Mouse (Mus musculus): Measurements from ENCODE around the gene Fgr. TPM values are rescaled to one million over a fixed set of nuclear protein-coding genes. Genes with fewer than 3 reads are reported as not detected.
A peak's percentile ranks its signal among the peaks of the same experiment; 100 is the strongest.

Gene Fgr
- total and polyA plus RNA-seq, 2 experiments from 2014 or later = 0.19 to 0.33 TPM

DNA sequence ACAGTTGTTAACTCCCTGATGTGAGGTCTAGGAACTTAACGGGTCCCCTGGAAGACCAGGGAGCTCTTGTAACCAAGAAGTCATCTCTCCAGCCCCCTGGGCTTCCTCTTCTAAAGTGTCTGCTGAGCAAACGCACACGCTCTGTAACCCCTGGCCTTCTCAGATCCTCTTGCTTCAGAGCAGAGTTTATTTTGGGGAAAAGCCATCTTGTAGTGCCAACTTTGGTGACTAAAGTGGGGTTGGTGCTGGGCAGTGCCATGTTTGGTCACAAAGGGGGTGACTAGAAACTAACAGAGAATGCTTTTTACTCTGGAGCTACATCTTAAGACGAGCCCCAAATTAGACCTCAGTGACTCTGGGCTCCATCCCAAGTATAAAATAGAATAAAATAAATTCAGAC, 29.1 kb upstream of the Fgr start:
- no peaks in the 10 kb centered on the region for H3K36me3 ChIP-seq (ENCODE audit: insufficient read depth, low read length)
- H3K9ac ChIP-seq (replicated peaks; ENCODE audit: low read length, poor library complexity, severe bottlenecking) = no peak overlapping the region
- WGBS = 79% methylated on average over 4 of the region's 4 CpGs
- H3K4me3 ChIP-seq (ENCODE audit: low read depth, low read length) = no peak overlapping the region
- H3K4me1 ChIP-seq (ENCODE audit: insufficient read depth, low read length) = peaks cover 4% of the 10 kb centered on the region; the same call in 1 of the 2 replicates
- no peak overlapping the region for H3K27ac ChIP-seq (ENCODE audit: low read depth, low read length)
- no peak for DNase-seq (ENCODE audit: low spot score)
- TF ChIP-seq CTCF (IDR thresholded peaks at IDR 0.05) = no peak
- no peaks in the 10 kb centered on the region for H3K9me3 ChIP-seq (ENCODE audit: low read length)
- no peak overlapping the region for H3K4me2 ChIP-seq (ENCODE audit: low read depth, low read length, poor library complexity, severe bottlenecking)
- H3K27me3 ChIP-seq (ENCODE audit: insufficient read depth, low read length) = no peaks in the 10 kb centered on the region
- no peak for ATAC-seq (ENCODE audit: low FRiP score)

DNA sequence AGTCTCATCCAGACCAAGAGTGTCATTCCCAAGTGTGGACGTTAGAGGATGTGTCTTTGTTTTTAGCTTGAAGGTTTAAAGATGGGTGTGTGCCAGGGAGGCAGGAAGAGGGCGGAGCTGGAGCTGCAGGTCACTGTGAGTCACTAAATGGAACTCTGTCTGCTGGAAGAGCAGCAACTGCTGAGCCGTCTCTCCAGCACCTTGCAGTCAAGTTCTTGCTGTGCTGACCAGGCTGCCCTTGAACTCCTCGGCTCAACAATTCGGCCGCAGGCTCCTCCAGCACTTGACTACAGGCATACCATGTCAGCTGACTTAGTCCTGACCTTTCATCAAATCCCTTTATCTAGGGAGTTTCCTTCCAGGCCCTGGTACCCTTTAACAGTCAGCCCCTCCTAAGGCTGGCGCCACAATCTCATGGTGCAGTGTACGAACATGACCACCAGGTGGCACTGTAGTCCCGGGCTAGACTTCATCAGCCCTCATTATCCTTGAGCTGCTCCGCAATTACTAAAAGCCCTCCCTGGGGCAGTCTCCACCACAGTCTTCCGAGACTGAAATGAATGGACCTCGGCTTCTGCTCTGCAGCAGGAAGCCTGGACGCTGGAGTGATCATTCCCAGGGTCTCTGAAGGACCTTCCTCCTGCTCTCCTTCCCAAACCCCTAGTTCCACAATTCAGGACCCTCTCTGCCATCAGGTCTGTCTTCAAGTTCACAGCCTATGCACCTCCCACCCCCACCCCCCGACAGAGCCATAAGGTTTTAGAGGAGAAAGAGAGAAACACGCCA, 28.4 kb upstream of the Fgr start:
- ATAC-seq (ENCODE audit: low FRiP score) (peak; percentile 79), DNase-seq (ENCODE audit: low spot score) (peak; percentile 94)
- H3K27ac ChIP-seq (ENCODE audit: low read depth, low read length) = peak overlapping the region; percentile 63
- no peaks in the 10 kb centered on the region for H3K9me3 ChIP-seq (ENCODE audit: low read length)
- WGBS = 7% methylated on average over 15 of the region's 15 CpGs
- 0 out of 2 replicates have a peak overlapping the region, but pooled peaks have one; percentile 29 for H3K9ac ChIP-seq (replicated peaks; ENCODE audit: low read length, poor library complexity, severe bottlenecking)
- no peaks in the 10 kb centered on the region for H3K36me3 ChIP-seq (ENCODE audit: insufficient read depth, low read length)
- H3K4me2 ChIP-seq (ENCODE audit: low read depth, low read length, poor library complexity, severe bottlenecking) = 0 out of 2 replicates have a peak overlapping the region, but pooled peaks have one; percentile 6
- H3K27me3 ChIP-seq (ENCODE audit: insufficient read depth, low read length) = no peaks in the 10 kb centered on the region
- peaks cover 4% of the 10 kb centered on the region; the same call in 1 of the 2 replicates for H3K4me1 ChIP-seq (ENCODE audit: insufficient read depth, low read length)
- no peak overlapping the region for H3K4me3 ChIP-seq (ENCODE audit: low read depth, low read length)
- TF ChIP-seq CTCF (IDR thresholded peaks at IDR 0.05) = peak; percentile 98

DNA sequence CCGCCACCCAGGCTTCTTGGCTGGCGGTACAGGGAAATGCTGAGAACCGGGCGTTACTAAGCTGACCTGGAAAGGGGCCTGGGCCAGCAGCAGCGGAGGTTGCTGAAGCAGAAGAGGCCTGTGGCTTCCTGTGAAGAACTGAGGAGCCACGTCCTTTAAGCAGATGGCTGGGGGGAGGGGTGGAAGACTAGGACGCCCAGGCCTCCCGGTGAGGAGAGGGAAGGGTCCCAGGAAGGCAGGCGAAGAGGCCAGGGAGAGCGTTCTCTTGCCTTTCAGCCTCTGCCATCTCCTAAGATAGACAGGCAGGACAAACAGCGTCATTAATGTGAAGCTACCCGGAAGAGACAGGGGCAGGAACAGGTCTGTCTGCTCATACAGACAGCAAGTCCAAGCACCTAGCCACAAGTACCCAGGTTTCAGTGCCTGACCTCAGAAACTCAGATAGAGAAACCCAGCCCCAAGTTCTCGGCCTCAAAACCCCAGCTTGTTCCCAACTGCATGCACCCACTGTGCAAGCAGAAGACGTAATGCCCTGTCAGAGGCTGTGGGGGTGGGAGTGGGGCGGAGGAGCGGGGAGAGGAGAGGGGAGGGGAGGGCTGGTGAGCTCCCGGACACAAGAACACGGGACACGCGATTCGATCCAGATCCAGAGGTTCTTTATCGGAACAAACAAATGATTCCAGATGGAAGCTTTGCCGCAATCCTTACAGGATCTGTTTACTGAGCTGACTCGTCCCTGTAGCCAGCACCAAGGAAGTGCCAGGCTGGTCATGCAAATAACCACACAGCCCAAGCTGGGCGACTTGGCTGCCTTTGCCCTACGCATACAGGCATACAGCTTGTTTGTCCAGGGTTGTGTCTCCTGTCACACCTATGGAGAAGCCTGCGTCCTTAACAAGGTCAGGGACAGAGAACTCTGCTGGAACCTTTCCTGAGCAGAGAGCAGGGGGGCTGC, 27.6 kb upstream of the Fgr start:
- Histone ChIP-seq H3K4me2 (ENCODE audit: low read depth, low read length, poor library complexity, severe bottlenecking) (0 out of 2 replicates have a peak overlapping the region, but pooled peaks have one; percentile 6), H3K27me3 (ENCODE audit: insufficient read depth, low read length) (no peaks in the 10 kb centered on the region), H3K4me1 (ENCODE audit: insufficient read depth, low read length) (peaks cover 4% of the 10 kb centered on the region; the same call in 1 of the 2 replicates), H3K27ac (ENCODE audit: low read depth, low read length) (peak overlapping the region; percentile 63), H3K9me3 (ENCODE audit: low read length) (no peaks in the 10 kb centered on the region), H3K36me3 (ENCODE audit: insufficient read depth, low read length) (no peaks in the 10 kb centered on the region), H3K4me3 (ENCODE audit: low read depth, low read length) (no peak overlapping the region), H3K9ac (replicated peaks; ENCODE audit: low read length, poor library complexity, severe bottlenecking) (0 out of 2 replicates have a peak overlapping the region, but pooled peaks have one; percentile 29)
- ATAC-seq (ENCODE audit: low FRiP score) (peak; percentile 50; the same call in 1 of the 2 replicates), DNase-seq (ENCODE audit: low spot score) (peak; percentile 79)
- 21% methylated on average over 27 of the region's 27 CpGs for WGBS
- TF ChIP-seq CTCF (IDR thresholded peaks at IDR 0.05) = no peak

DNA sequence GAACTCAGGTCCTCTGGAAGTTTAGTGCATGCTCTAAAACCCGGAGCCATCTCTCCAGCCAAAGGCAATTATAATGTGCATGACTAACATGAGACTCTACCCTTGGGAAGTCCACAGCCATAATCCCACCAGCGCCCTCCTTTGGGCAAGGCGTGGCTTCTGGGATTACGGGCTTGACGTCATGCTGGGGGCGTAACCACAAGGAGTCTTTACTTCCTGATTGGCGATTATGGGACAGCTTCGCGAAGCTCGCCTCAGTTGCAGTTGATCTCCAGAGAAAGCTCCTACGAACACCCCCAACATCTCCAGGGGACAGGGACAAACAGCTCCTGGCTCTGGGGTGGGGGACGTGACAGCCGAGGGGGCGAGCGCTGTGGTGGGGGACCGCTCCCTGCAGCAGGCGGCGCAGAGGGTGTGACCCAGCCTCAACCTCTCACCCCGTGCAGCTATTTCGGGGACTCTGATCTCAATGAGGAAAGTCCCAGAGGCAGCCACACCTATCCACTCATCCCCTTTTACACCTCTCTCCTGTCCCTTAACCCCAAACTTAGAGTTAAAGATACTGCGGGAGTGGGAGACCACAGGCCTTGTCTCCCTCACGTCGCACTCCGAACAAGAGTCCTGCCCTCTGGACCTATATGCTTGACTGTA, 23.9 kb upstream of the Fgr start:
- 24% methylated on average over 23 of the region's 24 CpGs for WGBS
- H3K4me2 ChIP-seq (ENCODE audit: low read depth, low read length, poor library complexity, severe bottlenecking) = no peak overlapping the region
- peaks cover 4% of the 10 kb centered on the region; the same call in 1 of the 2 replicates for H3K4me1 ChIP-seq (ENCODE audit: insufficient read depth, low read length)
- no peaks in the 10 kb centered on the region for H3K9me3 ChIP-seq (ENCODE audit: low read length)
- H3K27ac ChIP-seq (ENCODE audit: low read depth, low read length) = no peak overlapping the region
- H3K9ac ChIP-seq (replicated peaks; ENCODE audit: low read length, poor library complexity, severe bottlenecking) = no peak overlapping the region
- H3K4me3 ChIP-seq (ENCODE audit: low read depth, low read length) = no peak overlapping the region
- no peak for DNase-seq (ENCODE audit: low spot score)
- H3K27me3 ChIP-seq (ENCODE audit: insufficient read depth, low read length) = no peaks in the 10 kb centered on the region
- no peak for TF ChIP-seq CTCF (IDR thresholded peaks at IDR 0.05)
- no peaks in the 10 kb centered on the region for H3K36me3 ChIP-seq (ENCODE audit: insufficient read depth, low read length)
- ATAC-seq (ENCODE audit: low FRiP score) = no peak

DNA sequence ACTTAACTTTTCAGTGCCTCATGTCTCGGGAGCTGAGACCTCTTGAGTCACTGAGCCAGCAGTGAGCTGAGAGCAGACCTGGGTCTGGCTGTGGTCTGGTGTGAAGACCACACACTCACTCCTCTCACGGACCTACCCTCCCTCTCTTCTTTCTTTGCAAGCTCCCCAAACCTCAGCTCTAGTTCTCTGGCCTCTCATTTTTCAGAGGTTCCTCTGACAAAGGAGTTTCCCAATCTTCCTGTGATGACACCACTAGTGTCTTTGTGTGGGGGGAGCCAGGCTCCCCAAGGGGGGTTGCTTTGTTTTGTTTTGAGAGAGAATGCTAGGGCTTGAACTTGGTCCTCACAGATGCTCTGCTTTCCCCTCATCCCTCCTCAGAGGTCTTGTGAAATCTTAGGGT, 22.9 kb upstream of the Fgr start:
- peaks cover 1% of the 10 kb centered on the region; the same call in 1 of the 2 replicates for H3K4me1 ChIP-seq (ENCODE audit: insufficient read depth, low read length)
- H3K27ac ChIP-seq (ENCODE audit: low read depth, low read length) = no peak overlapping the region
- H3K36me3 ChIP-seq (ENCODE audit: insufficient read depth, low read length) = no peaks in the 10 kb centered on the region
- no peaks in the 10 kb centered on the region for H3K27me3 ChIP-seq (ENCODE audit: insufficient read depth, low read length)
- no peak for DNase-seq (ENCODE audit: low spot score)
- ATAC-seq (ENCODE audit: low FRiP score) = no peak
- H3K4me3 ChIP-seq (ENCODE audit: low read depth, low read length) = no peak overlapping the region
- no peaks in the 10 kb centered on the region for H3K9me3 ChIP-seq (ENCODE audit: low read length)
- no peak overlapping the region for H3K4me2 ChIP-seq (ENCODE audit: low read depth, low read length, poor library complexity, severe bottlenecking)
- 64% methylated on average over 2 of the region's 2 CpGs for WGBS
- H3K9ac ChIP-seq (replicated peaks; ENCODE audit: low read length, poor library complexity, severe bottlenecking) = no peak overlapping the region
- no peak for TF ChIP-seq CTCF (IDR thresholded peaks at IDR 0.05)

Measured in midbrain, postnatal 0 days (tissue).